Mouse (Mus musculus) right cerebral cortex, postnatal 10 days (tissue): ENCODE results near the gene Stat2.
A peak's percentile ranks its signal among the peaks of the same experiment; 100 is the strongest.
"Not testable (repeated sequence)": the region's sequence is repeated elsewhere in the genome, so short reads cannot be mapped to it uniquely, and the experiment has no call there.

Source experiments
- DNase-seq, 2 experiments: peaks; one replicate each; pipeline ENCODE4 v3.0.0; 2021; ENCODE audit warnings: low spot score in 2 of 2

The Stat2 gene

DNA sequence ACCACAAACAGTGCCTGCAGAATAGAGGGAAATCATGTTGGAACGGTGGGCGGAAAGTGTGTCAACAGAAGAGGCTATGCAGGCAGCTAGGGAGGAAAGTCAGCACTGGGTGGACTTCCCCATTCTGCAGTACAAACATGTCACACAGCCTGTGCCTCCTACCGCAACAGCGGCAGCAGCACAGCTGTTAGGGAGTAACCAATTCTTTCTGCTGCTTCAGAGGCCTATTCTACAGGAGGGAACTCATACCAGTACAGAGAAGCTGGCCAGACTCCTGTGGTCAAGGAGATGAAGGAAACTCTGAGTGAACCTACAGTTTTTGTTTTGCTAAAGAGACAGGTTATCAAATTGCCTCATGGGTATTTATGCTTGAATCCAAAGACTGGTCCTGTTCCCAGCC is 11.4 kb upstream of the Stat2 start:
- DNase-seq = no peak

DNA sequence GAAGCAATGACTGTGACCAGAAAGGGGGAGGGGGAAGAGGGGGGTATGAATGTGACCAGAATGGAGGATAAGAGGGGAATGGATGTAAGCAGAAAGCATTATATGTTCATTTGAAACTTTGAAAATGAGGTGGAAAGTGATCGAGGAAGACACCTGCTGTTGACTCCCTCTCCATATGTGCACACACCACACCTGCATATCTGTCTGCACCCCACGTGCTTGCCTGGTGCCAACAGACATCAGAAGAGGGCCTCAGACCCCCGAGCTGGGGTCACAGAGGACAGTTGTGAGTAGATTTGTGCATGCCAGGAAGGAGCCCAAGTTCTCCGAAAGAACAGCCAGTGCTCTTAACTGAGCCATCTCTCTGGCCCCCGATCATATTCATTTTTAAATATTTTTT is 10.4 kb upstream of the Stat2 start:
- no peak for DNase-seq

DNA sequence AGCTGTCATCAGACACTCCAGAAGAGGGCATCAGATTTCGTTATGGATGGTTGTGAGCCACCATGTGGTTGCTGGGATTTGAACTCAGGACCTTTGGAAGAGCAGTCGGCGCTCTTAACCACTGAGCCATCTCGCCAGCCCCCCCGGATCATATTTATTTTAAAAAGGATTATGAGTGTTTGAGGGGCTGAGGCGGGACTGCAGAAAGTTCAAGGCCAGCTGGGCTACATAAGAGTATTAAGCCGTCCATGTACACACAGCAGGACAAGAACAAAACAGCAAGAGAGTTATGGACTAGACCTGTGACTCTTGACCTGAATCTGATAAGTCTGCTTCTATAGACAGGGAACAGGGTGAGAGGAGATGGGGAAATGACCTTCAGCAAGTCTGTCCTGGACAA is 10.0 kb upstream of the Stat2 start:
- DNase-seq = not testable (repeated sequence)

DNA sequence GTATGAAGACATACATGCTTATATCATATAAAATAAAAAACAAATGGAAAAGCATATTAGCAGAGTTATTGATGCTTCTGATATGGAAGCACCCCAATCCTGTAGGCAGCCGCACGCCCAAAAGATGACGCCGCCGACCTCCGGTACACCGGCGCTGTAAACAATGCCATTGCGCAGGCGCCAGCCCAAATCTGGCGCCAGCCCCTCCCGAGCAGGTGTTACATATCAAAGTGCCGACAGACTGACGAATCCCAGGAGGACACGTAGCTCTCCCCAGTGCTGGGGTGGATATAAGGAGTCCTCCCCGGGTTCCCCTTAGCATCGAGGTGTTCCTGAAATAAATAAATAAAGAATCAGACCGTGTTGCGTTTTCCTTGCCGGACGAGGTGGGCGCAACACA is 8.1 kb upstream of the Stat2 start:
- no peak for DNase-seq

DNA sequence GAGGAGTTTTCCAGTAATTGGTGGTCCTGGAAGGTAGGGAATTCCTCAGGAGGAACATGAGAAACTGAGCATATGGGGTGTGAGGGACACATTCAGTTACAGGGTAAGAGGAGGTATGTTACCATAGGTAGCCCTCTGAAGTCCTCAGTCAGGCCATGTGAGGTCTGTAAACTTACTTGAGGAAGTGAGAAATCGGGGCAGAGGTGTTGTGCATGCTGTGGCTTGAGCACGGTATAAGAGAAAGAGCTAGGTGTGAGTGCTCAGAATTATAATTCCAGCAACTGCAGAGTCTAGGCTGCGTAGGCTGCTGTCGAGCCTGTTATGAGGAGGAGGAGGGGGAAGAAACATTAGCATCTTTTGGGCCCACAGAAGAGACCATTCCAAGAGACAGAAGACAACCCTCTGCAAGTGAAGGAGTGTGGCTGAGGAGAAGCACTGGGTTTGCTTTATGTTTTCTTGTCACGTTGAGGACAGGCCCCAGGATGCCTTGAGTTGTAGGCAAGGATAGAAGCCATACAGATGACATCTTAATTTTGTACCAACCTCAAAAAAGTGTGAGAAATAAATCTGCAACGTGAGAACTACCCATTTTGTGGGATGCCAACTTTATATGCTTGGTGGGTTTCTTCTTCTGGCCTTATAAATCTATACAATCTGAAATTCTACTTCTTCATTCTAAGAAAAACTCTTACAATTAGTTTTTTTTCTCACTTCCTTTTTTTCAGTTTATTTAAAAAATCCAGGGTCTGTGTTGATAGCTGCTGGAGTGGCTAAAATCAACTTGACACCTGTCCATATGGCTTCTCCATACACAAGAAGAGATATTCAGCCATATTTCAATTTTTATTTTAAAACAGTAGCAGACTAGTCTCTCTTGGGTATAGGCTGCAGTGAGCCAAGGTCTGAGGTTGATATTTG is 6.7 kb upstream of the Stat2 start:
- DNase-seq = no peak

DNA sequence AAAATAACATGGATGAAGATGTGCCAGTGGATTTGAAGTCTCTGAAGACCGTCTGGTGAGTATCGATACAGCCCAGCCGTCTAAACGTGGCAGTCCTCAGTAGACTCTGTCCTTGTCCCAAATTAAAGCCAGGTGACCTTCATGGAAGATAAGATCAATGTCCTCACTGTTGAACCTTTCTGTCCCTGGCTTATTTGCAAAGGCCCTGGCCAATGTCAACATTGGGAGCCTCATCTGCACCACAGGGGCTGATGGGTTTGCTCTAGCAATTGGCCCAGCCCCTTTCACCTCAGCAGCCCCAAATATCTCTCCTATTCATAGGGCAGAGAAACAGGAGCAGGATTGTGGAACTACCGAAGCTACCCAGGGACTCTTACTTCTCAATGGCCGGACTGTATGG is 2.0 kb upstream of the Stat2 start, which contains the start of gene Apof:
Gene Apof, plus strand, starts transcription at position 301 of the 400 bp plus-strand sequence.
- no peak for DNase-seq

DNA sequence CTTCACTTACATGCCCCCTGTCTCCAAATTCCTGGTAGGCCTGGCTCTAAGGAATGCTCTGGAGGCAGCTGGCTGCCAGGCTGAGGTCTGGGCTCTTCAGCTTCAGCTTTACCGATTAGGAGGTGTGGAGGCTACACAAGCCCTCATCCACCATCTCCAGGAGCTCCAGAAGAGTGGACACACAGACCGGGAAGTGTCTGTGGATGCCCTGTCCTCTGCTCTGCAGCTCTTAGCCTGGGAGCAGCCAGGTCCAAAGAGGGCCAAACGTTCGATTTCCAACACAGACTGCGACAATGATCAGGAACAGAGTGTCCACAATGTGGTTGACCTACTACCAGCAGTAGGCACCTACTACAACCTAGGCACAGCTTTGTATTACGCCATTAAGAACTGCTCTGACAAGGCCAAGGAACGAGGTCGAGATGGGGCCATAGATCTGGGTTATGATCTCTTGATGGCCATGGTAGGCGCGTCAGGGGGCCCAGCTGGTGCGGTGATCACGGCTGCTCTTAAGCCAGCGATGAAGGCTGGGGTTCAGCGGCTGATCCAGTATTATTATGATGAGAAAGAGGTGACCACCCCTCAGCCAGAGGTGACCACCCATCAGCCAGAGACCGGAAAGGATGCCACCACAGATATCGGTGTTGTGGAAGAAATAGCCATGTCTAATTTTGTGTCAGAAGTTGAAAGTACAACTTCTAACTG is 1.0 kb upstream of the Stat2 start:
- DNase-seq = no peak

DNA sequence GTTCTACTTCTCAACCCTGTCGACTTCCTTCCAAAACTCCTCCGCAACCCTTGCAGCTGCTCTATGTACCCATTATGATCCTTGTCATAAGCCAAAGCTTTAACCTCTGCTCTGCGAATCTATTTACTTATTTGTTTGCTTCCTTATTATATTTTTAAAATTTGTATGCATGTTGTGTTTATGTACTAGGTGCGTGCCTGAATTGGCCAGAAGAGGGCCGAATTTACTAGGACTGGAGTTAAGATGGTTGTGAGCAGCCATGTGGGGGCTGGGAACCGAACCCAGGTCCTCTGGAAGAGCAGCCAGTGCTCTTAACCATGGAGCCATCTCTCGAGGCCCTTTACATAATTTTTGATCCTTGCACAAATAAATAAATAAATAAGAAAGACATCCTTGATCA is 507 bp downstream of the Stat2 start:
- no peak for DNase-seq

DNA sequence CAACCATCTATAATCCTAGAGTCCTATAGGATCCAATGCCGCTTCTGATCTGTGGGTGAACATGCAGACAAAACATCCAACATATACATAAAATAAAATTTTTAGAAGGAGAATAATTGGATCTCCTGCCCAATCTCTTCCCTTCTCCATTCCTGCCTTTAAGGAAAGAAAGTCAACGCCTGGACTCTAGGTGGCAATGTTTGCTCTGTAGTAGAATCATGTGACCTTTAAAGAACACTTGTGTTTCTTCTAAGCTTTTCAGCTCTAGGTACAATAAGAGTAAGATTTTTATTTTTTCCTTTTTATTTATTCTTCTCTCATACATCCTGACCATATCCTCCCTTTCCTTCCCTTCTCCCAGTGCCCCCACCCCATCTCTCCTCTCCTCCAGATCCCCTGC is 1.5 kb downstream of the Stat2 start:
- no peak for DNase-seq

DNA sequence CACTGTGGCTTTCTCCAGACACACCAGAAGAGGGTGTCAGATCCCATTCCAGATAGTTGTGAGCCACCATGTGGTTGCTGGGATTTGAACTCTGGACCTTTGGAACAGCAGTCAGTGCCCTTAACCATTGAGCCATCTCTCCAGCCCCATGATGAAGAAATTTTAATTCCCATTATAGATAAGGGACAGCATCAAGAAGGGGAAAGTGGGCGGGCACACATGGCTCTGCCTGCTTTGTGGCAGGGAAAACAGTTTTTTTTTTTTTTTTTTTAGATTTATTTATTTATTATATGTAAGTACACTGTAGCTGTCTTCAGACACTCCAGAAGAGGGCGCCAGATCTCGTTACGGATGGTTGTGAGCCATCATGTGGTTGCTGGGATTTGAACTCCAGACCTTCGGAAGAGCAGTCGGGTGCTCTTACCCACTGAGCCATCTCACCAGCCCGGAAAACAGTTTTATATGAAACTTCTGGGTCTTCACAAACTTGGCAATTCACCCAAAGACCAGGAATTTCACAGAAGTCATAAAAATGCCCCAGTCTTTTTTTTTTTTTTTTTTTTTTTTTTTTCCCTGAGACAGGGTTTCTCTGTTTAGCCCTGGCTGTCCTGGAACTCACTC is 2.6 kb downstream of the Stat2 start:
- DNase-seq = not testable (repeated sequence)

DNA sequence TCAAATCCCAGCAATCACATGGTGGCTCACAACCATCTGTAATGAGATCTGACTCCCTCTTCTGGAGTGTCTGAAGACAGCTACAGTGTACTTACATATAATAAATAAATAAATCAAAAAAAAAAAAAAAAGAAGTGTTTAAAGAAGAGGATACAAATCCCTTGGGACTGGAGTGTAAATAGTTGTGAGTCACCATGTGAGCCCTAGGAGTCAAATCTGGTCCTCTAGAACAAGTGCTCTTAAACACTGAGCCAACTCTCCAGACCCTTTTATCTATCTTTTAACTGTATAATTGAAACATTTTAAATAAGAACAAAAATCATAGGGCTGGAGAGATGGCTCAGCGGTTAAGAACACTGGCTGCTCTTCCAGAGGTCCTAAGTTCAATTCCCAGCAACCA is 5.0 kb downstream of the Stat2 start:
- not testable (repeated sequence) for DNase-seq

DNA sequence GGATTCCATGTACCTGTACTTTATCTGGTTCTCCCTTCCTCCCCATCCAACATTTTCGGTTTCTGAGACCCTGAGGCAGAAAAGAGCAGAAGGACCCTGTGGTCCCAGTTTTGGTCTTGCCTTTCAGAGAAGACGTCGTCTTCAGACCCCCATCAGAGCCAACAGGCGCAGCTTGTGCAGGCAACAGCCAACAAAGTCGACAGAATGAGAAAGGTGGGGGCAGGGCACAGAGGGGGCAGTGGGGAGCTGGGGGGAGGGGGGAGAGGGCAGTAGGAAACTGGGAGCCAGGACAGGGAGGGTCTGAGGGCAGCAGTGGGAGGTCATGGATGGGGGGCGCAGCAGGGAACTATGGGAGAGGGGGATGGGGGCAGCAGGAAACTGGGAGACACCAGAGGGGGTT is 7.8 kb downstream of the Stat2 start:
- no peak for DNase-seq

DNA sequence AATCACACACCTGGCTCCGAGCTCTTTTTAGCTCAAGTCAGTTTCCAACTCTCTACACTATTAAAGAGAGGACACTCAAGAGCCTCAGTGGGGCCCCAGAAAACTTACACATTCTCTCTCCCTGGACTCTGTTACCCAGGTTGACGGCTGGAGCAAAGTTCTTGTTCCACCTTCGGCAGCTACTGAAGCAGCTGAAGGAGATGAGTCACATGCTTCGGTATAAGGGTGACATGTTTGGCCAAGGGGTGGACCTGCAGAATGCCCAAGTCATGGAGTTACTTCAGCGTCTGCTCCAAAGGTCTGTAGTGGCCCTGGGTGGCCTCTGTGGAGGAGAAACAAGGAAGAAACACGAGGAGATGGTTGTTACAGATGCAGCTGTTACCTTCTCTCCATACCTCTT is 10.6 kb downstream of the Stat2 start:
- no peak for DNase-seq

DNA sequence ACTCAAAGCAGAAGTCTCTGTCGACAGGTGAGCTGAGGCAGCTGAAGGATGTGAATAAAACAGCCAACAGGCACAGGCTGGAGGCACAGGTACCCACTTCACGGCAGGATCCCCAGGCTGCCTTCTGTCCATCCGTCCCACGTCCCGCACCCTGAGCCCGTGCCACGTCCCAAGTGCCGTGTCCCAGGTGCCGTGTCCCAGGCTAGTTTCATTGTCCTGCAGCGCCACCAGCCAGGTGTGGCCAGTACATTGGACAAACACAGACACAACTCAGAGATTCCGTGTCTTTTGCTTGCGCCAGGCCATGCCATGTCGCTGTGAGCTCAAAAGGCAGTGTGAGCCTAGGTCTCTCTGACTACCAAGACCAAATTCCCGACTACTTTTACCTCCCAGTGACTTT is 11.3 kb downstream of the Stat2 start:
- no peak for DNase-seq

DNA sequence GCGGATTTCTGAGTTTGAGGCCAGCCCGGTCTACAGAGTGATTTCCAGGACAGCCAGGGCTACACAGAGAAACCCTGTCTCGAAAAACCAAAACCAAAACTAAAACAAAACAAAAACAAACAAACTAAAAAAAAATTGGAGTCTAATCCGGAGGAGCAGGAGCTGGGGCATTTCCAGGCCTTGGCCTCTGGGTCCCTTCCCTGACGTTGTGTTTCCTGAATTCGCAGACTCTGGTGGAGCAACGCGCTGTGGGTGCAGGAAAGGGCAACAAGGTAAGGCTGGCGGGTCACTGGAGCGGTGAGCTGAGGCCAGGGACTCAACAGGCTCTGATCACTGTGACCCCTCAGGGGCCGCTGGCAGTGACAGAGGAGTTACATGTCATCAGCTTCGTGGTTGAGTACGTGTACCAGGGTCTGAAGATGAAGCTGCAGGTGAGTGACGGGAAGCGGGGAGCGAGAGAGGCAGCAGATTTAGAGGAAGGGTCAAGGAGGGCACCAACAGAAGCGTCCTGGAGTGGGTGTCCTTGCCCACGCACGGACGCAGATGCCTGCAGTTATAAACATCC is 12.6 kb downstream of the Stat2 start:
- DNase-seq = no peak

DNA sequence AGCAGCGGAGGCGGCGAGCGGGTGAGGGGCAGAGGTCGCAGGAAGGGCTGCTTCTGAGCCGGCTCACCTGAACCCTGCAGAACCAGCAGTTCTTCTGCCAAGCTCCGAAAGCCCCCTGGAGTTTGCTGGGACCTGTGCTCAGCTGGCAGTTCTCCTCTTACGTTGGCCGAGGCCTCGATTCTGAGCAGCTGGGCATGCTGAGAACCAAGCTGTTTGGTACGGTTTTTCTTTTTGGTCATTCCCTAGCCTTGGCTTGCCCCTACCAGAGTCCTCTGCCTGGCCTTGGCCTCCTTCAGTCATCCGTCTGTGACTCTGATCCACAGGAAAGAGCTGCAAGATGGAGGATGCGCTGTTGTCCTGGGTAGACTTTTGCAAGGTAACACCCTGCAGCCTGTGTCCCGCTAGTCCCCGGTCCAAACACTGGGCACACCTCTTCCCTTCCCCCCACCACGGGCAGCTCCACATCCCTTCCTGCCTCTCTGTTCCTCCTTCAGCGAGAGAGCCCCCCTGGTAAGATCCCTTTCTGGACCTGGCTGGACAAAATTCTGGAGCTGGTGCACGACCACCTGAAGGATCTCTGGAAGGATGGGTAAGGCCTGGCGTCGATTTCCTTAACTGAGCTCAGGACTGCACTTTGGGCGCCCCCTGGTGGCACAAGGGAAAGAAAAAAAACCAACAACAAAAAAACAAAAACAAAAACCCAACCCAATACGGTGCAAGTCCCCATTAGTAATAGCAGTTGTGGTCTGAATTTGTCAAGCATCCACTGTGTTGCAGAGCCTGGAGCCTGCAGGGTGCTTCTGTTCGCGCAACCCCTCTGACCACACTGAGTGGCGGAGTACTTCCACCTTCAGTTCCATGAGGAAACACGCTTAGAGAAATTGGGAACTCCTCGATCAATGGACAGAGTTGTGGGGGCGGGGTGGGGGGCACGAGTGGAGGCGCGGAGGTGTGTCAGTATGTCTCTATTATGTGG is 13.5 kb downstream of the Stat2 start:
- DNase-seq = peak; percentile 59 to 75

DNA sequence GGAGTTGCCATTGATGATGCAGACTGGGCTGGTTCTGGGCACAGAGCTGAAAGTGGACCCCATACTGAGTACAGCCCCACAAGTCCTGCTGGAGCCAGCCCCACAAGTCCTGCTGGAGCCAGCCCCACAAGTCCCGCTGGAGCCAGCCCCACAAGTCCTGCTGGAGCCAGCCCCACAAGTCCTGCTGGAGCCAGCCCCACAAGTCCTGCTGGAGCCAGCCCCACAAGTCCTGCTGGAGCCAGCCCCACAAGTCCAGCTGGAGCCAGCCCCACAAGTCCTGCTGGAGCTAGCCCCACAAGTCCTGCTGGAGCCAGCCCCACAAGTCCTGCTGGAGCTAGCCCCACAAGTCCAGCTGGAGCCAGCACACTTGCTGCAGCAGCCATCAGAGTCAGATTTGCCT is 20.2 kb downstream of the Stat2 start:
- DNase-seq = not testable (repeated sequence)

DNA sequence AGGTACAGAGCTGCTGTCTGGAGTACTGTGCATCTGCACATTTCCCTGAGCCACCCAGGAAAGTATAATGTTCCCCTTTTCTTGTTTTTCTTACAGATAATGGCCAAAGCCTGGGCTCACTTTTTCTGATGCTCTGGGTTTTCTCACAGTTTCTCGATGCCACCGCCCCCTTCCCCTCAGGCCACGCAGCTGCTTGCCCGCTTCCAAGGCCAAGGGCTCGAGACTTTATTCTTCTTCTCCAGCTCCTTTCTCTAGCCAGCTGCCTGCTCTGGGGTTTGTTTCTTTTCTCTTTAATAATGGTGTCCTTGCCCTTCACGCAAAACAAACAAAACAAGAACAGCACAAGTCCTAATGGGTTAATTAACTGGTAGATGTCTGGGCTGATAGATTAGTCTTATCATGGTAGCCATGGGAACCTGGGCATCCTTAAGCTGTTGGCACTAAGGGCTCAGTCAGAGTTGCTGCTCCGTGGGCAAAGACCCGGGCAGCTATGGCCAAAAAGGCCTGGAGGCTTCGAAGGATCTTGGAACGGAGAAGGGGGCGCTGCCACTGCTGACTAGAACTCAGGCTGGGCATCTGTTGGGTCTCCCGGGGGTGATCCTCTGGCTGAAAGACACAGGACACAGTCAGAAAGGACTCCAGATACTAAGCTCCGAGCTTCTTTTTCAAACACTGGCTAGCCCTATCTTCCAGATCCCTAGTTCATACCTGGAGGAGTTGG is 26.2 kb downstream of the Stat2 start:
- no peak for DNase-seq

DNA sequence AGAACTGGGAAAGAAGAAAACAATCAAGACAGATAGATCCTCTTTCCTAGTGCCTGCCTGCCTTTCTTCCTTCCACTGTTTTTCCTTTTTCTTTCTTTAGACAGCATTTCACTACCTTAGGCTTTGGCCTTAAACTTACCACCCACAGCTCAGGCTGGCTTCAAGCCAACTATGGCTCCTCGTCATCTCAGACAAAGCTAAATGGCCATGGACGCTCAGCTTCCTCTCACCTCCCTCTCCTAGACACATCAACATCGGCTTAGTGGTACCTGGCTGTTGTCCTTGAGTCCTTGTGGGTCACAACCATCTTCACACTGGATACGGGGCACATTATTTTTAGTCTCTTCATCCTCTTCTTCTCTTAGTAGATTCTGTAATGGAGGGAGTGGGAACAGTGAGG is 26.9 kb downstream of the Stat2 start:
- DNase-seq = no peak

DNA sequence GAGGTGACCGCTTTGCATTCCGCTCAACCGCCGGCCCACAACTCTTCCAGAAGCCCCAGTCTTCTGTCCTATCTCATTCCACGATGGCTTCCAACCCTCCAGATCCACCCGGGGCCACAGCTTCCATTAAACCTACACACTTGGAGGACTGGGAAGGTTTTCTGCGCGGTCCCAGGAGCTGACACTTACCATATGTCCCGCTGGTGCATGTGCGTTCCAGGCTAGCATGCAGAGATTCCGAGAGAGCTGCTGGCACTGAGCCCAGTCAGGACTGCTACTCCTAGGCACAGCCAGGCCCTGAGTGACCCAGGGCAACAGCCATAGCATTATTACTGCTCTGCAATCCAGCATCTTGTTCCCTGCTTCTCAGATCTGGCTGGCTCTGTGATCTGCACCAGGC is 27.3 kb downstream of the Stat2 start:
- DNase-seq = no peak
